Mouse (Mus musculus): ENCODE measurements around the gene Ccdc144b. TPM values are rescaled to one million over a fixed set of nuclear protein-coding genes. Genes with fewer than 3 reads are reported as not detected.

Gene Ccdc144b
- not detected in 2 replicates for polyA plus RNA-seq (2014; fragmentation: Nextera tagmentation; extraction: Ambion mirVana)

GRCm38 (mm10) chr3:36053447-36053846 lies at the start of gene Ccdc144b:
Gene Ccdc144b (minus strand): TSS chr3:36053547.
- H3K4me2 ChIP-seq (ENCODE audit: low read length), result no peak within 1 kb of the TSS
- no peaks in the 10 kb centered on the region for H3K4me1 ChIP-seq (ENCODE audit: control insufficient read depth, insufficient read depth, low read length)
- 93% methylated on average over 6 of the region's 6 CpGs for WGBS
- no peak within 1 kb of the TSS for H3K27ac ChIP-seq (replicated peaks; ENCODE audit: low read depth, low read length)
- no peak for DNase-seq
- H3K9ac ChIP-seq (replicated peaks; ENCODE audit: low read length), result no peak within 1 kb of the TSS
- H3K36me3 ChIP-seq (ENCODE audit: control insufficient read depth, insufficient read depth, low read length), result no peaks in the 10 kb centered on the region
- no peak within 1 kb of the TSS for H3K4me3 ChIP-seq (replicated peaks; ENCODE audit: low read depth, low read length)
- no peaks in the 10 kb centered on the region for H3K27me3 ChIP-seq (ENCODE audit: control insufficient read depth, insufficient read depth, low read length)
- no peaks in the 10 kb centered on the region for H3K9me3 ChIP-seq (ENCODE audit: control insufficient read depth, low read length)
- no peak for ATAC-seq (ENCODE audit: low FRiP score, low TSS enrichment)

- no peaks in the 10 kb centered on the region for H3K4me1 ChIP-seq (ENCODE audit: control insufficient read depth, insufficient read depth, low read length)
- WGBS, result 77% methylated on average over 2 of the region's 2 CpGs
- H3K27ac ChIP-seq (replicated peaks; ENCODE audit: low read depth, low read length), result no peak overlapping the region
- H3K4me3 ChIP-seq (replicated peaks; ENCODE audit: low read depth, low read length), result no peak overlapping the region
- peaks cover 13% of the 10 kb centered on the region for H3K36me3 ChIP-seq (ENCODE audit: control insufficient read depth, insufficient read depth, low read length)
- H3K9me3 ChIP-seq (ENCODE audit: control insufficient read depth, low read length), result no peaks in the 10 kb centered on the region
- no peak overlapping the region for H3K9ac ChIP-seq (replicated peaks; ENCODE audit: low read length)
- no peak overlapping the region for H3K4me2 ChIP-seq (ENCODE audit: low read length)
- no peaks in the 10 kb centered on the region for H3K27me3 ChIP-seq (ENCODE audit: control insufficient read depth, insufficient read depth, low read length)
- DNase-seq, result no peak
- no peak for ATAC-seq (ENCODE audit: low FRiP score, low TSS enrichment)
These were observed 42.0 kb upstream of the Ccdc144b start for GRCm38 (mm10) chr3:36095371-36095770.

- Histone ChIP-seq H3K4me3 (replicated peaks; ENCODE audit: low read depth, low read length) (no peak overlapping the region), H3K4me1 (ENCODE audit: control insufficient read depth, insufficient read depth, low read length) (no peaks in the 10 kb centered on the region), H3K27me3 (ENCODE audit: control insufficient read depth, insufficient read depth, low read length) (no peaks in the 10 kb centered on the region), H3K27ac (replicated peaks; ENCODE audit: low read depth, low read length) (no peak overlapping the region), H3K9me3 (ENCODE audit: control insufficient read depth, low read length) (no peaks in the 10 kb centered on the region), H3K4me2 (ENCODE audit: low read length) (no peak overlapping the region), H3K9ac (replicated peaks; ENCODE audit: low read length) (no peak overlapping the region), H3K36me3 (ENCODE audit: control insufficient read depth, insufficient read depth, low read length) (peaks cover 86% of the 10 kb centered on the region)
- DNase-seq (no peak), ATAC-seq (ENCODE audit: low FRiP score, low TSS enrichment) (no peak)
- 92% methylated on average over 9 of the region's 9 CpGs for whole genome bisulfite sequencing
These were observed 34.2 kb upstream of the Ccdc144b start for GRCm38 (mm10) chr3:36087591-36087990.

GRCm38 (mm10) chr3:36085394-36085793 lies 32.0 kb upstream of the Ccdc144b start:
- Histone ChIP-seq H3K9ac (replicated peaks; ENCODE audit: low read length) (no peak overlapping the region), H3K27ac (replicated peaks; ENCODE audit: low read depth, low read length) (no peak overlapping the region), H3K4me1 (ENCODE audit: control insufficient read depth, insufficient read depth, low read length) (no peaks in the 10 kb centered on the region), H3K36me3 (ENCODE audit: control insufficient read depth, insufficient read depth, low read length) (peaks cover 90% of the 10 kb centered on the region), H3K4me3 (replicated peaks; ENCODE audit: low read depth, low read length) (no peak overlapping the region), H3K9me3 (ENCODE audit: control insufficient read depth, low read length) (no peaks in the 10 kb centered on the region), H3K27me3 (ENCODE audit: control insufficient read depth, insufficient read depth, low read length) (no peaks in the 10 kb centered on the region), H3K4me2 (ENCODE audit: low read length) (no peak overlapping the region)
- ATAC-seq (ENCODE audit: low FRiP score, low TSS enrichment) (0 out of 2 replicates have a peak, but pooled peaks have one; percentile 21), DNase-seq (no peak)
- over 99% methylated on average over 5 of the region's 5 CpGs for WGBS

- no peak for ATAC-seq (ENCODE audit: low FRiP score, low TSS enrichment)
- 96% methylated on average over 7 of the region's 7 CpGs for WGBS
- no peak overlapping the region for H3K27ac ChIP-seq (replicated peaks; ENCODE audit: low read depth, low read length)
These were observed 30.0 kb upstream of the Ccdc144b start for GRCm38 (mm10) chr3:36083381-36083780.

GRCm38 (mm10) chr3:36082843-36083242 lies 29.5 kb upstream of the Ccdc144b start:
- H3K4me3 ChIP-seq (replicated peaks; ENCODE audit: low read depth, low read length), result no peak overlapping the region
- no peaks in the 10 kb centered on the region for H3K4me1 ChIP-seq (ENCODE audit: control insufficient read depth, insufficient read depth, low read length)
- no peaks in the 10 kb centered on the region for H3K27me3 ChIP-seq (ENCODE audit: control insufficient read depth, insufficient read depth, low read length)
- 96% methylated on average over 4 of the region's 4 CpGs for WGBS
- ATAC-seq (ENCODE audit: low FRiP score, low TSS enrichment), result no peak
- no peak overlapping the region for H3K9ac ChIP-seq (replicated peaks; ENCODE audit: low read length)
- H3K36me3 ChIP-seq (ENCODE audit: control insufficient read depth, insufficient read depth, low read length), result peaks cover 90% of the 10 kb centered on the region
- no peak overlapping the region for H3K27ac ChIP-seq (replicated peaks; ENCODE audit: low read depth, low read length)
- H3K9me3 ChIP-seq (ENCODE audit: control insufficient read depth, low read length), result no peaks in the 10 kb centered on the region
- DNase-seq, result no peak
- H3K4me2 ChIP-seq (ENCODE audit: low read length), result no peak overlapping the region

More at GRCm38 (mm10) chr3:36083381-36083780, 30.0 kb upstream of the Ccdc144b start:
- Histone ChIP-seq H3K27me3 (ENCODE audit: control insufficient read depth, insufficient read depth, low read length) (no peaks in the 10 kb centered on the region), H3K9ac (replicated peaks; ENCODE audit: low read length) (no peak overlapping the region), H3K9me3 (ENCODE audit: control insufficient read depth, low read length) (no peaks in the 10 kb centered on the region), H3K4me2 (ENCODE audit: low read length) (no peak overlapping the region), H3K36me3 (ENCODE audit: control insufficient read depth, insufficient read depth, low read length) (peaks cover 90% of the 10 kb centered on the region), H3K4me3 (replicated peaks; ENCODE audit: low read depth, low read length) (no peak overlapping the region), H3K4me1 (ENCODE audit: control insufficient read depth, insufficient read depth, low read length) (no peaks in the 10 kb centered on the region)
- DNase-seq, result no peak

GRCm38 (mm10) chr3:36080741-36081140 lies 27.4 kb upstream of the Ccdc144b start:
- no peak overlapping the region for H3K9ac ChIP-seq (replicated peaks; ENCODE audit: low read length)
- no peak for ATAC-seq (ENCODE audit: low FRiP score, low TSS enrichment)
- H3K4me1 ChIP-seq (ENCODE audit: control insufficient read depth, insufficient read depth, low read length), result no peaks in the 10 kb centered on the region
- peaks cover 90% of the 10 kb centered on the region for H3K36me3 ChIP-seq (ENCODE audit: control insufficient read depth, insufficient read depth, low read length)
- no peaks in the 10 kb centered on the region for H3K27me3 ChIP-seq (ENCODE audit: control insufficient read depth, insufficient read depth, low read length)
- no peak overlapping the region for H3K4me3 ChIP-seq (replicated peaks; ENCODE audit: low read depth, low read length)
- H3K27ac ChIP-seq (replicated peaks; ENCODE audit: low read depth, low read length), result no peak overlapping the region
- WGBS, result 99% methylated on average over 5 of the region's 5 CpGs
- no peak overlapping the region for H3K4me2 ChIP-seq (ENCODE audit: low read length)
- DNase-seq, result no peak
- H3K9me3 ChIP-seq (ENCODE audit: control insufficient read depth, low read length), result no peaks in the 10 kb centered on the region

- no peak overlapping the region for H3K27ac ChIP-seq (replicated peaks; ENCODE audit: low read depth, low read length)
- WGBS, result 92% methylated on average over 5 of the region's 5 CpGs
- H3K9ac ChIP-seq (replicated peaks; ENCODE audit: low read length), result no peak overlapping the region
- no peaks in the 10 kb centered on the region for H3K27me3 ChIP-seq (ENCODE audit: control insufficient read depth, insufficient read depth, low read length)
- DNase-seq (no peak), ATAC-seq (ENCODE audit: low FRiP score, low TSS enrichment) (no peak)
- H3K4me1 ChIP-seq (ENCODE audit: control insufficient read depth, insufficient read depth, low read length), result no peaks in the 10 kb centered on the region
- no peak overlapping the region for H3K4me2 ChIP-seq (ENCODE audit: low read length)
- H3K4me3 ChIP-seq (replicated peaks; ENCODE audit: low read depth, low read length), result no peak overlapping the region
- no peaks in the 10 kb centered on the region for H3K9me3 ChIP-seq (ENCODE audit: control insufficient read depth, low read length)
- peaks cover 90% of the 10 kb centered on the region for H3K36me3 ChIP-seq (ENCODE audit: control insufficient read depth, insufficient read depth, low read length)
These were observed 26.5 kb upstream of the Ccdc144b start for GRCm38 (mm10) chr3:36079886-36080285.

- H3K27me3 ChIP-seq (ENCODE audit: control insufficient read depth, insufficient read depth, low read length), result no peaks in the 10 kb centered on the region
- 96% methylated on average over 3 of the region's 3 CpGs for WGBS
- H3K36me3 ChIP-seq (ENCODE audit: control insufficient read depth, insufficient read depth, low read length), result peaks cover 84% of the 10 kb centered on the region
- H3K27ac ChIP-seq (replicated peaks; ENCODE audit: low read depth, low read length), result no peak overlapping the region
- DNase-seq, result no peak
- no peak overlapping the region for H3K4me2 ChIP-seq (ENCODE audit: low read length)
- H3K9ac ChIP-seq (replicated peaks; ENCODE audit: low read length), result no peak overlapping the region
- no peaks in the 10 kb centered on the region for H3K9me3 ChIP-seq (ENCODE audit: control insufficient read depth, low read length)
- no peak overlapping the region for H3K4me3 ChIP-seq (replicated peaks; ENCODE audit: low read depth, low read length)
- no peak for ATAC-seq (ENCODE audit: low FRiP score, low TSS enrichment)
- no peaks in the 10 kb centered on the region for H3K4me1 ChIP-seq (ENCODE audit: control insufficient read depth, insufficient read depth, low read length)
These were observed 24.0 kb upstream of the Ccdc144b start for GRCm38 (mm10) chr3:36077386-36077785.

Measured in midbrain, embryonic 14.5 days (tissue).